Mouse (Mus musculus) erythroblast, adult 5-6 weeks (primary cell): ENCODE data around the gene Nsmce1. TPM values are rescaled to one million over a fixed set of nuclear protein-coding genes. Genes with fewer than 3 reads are reported as not detected.
A peak's percentile ranks its signal among the peaks of the same experiment; 100 is the strongest.

Experiments
- ATAC-seq: replicated peaks from 2 replicates; pipeline ENCODE4 v1.8.0; 2016; ENCODE audit warnings: moderate number of reproducible peaks, mild to moderate bottlenecking, moderate TSS enrichment, inconsistent platforms; ENCODE audit not compliant: poor library complexity, low FRiP score, severe bottlenecking
- total RNA-seq, 2 experiments: library from RNA; stranded (forward) in 1 of 2; stranded (reverse) in 1 of 2; fragments of 150-400 nt in 1 of 2; fragments of 200-764, 138-1000 nt in 1 of 2; gene quantifications; 2 replicates each; pipeline versions ENCODE4 v1.2.3 to v1.2.4; 2015 to 2017; ENCODE audit warnings: low replicate concordance in 2 of 2

The Nsmce1 gene
- total RNA-seq, 2 experiments from 2014 or later = 18.6 to 24.0 TPM

DNA sequence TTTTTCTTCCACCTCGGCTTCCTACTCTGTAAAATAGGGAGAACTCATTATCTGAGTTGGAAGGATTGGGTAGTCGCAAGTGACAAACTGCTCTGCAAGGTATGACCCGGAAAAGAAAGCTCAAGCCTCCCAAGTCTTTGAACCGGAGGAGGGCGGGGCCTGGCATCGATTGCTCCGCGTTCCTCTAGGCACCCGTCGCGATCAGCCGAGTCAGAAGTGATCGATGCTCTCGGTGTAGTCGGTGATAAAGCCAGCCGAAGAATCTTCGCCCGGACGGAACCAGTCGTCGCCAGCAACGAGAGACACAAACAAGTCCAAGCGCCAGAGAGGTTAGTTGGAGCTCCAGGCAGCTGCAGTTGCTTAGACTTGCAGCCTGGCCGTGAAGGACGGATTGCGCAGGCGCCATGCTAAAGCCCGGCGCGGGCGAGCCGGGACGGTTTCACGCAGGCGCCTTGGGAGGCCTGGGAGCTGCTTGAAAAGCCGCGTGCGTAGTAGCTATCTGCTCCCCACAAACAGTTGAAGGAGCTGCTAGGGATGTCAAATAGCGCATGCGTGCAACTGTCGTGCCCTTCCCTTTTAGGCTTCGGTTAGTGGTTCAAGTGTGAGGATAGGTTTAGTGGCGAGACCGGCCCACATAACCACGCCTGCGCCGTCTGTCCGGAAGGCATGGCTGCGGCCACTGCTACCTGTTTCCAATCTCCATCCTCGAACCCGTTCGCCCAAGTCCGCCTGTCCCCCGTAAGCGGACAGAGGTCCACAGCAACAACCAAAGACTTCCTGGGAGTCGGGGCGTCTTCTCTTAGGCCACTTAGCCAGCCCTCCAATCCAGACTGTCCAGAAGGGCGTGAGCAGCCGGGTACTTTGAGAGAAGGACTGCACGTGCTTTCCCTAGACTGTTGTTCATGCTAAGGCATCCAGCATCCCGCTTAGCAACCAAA is 46.7 kb downstream of the Nsmce1 start, which contains the start of gene Kdm8:
TSS of gene Kdm8 (plus strand) at position 213 of the 938 bp plus-strand sequence.
- ATAC-seq = peak; percentile 91

DNA sequence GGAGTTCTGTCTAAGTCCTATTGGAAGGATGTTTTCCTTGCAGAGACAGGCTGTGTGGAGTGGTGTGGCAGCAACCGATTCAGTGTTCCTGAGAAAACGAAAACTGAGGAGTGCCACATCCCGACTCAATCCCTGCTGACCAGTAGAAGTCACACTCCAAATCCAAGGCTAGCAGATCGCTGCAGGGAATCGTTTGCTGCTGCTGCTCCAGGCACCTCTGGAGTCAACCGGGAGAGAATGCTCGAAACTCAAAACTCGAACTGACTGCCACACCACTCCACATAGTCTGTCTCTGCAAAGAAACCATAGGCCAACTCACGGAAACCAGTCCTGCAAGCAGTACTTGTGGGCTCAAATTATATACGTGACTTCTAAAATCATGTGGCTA is 47.3 kb downstream of the Nsmce1 start:
- peak; percentile 45 for ATAC-seq

DNA sequence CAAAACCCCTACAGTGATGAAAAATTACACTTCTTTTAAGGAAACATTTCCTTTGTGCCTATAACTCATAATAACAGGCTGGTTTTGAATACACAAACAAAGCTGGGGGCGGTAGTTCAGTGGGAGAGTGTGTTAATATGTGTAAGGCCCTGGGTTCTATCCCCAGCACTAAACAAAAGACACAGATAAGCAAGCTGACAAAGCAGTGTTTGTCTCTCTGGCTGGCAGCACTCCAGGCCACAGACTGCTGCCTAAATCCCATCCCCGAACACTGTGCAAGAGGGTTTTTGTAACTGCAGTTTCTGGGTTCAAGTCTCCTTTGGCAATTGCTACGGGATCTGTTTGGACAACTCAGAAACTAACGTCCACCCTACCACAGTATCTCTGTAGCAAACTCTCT is 49.1 kb downstream of the Nsmce1 start:
- ATAC-seq = no peak

DNA sequence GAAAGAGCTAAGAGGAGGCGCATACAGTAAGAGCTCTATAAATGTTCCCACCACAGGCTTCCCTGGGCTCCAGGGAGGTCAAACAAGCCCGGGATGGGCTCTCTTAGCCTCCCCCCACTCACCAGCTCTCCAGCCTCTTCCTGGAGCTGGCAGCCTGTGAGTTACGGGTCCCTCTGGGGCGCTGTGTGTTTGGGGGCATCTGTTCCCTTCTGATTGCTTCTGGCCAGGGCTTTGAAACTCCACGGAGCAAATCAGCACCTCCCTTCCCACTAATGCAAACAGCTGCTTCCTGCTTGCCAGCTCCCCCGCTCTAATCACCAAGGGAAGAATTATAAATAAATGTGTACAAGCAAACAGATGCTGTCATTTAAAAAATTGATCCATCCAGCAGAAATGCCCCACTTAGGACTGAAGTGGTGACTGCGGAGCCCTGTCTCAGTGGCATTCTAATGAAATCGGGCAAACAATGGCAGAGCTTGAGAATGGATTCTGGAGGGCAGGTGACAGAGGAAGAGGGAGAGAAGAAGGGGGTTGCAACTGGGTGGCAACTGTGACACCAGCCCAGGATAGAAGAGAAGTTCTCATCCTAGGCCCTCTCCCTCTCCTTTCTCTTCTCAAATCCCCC is 56.6 kb downstream of the Nsmce1 start:
- ATAC-seq = no peak

DNA sequence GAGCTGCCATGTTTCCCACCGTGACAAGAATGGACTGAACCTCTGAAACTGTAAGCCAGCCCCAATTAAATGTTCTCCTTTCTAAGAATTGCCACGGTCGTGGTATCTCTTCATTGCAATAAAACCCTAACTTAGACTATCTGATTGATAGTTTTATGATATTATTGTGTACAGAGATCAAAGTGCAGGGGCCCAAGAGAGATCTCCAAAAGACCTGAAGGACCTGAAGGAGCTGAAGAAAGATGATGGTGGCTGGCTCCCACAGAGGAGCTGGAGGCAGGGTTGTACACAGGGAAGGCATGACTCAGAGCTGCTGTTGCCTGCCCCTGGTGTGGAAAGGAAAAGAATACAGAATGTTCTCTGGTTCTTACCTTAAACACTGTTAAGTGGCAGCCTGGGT is 57.5 kb downstream of the Nsmce1 start:
- ATAC-seq = no peak

DNA sequence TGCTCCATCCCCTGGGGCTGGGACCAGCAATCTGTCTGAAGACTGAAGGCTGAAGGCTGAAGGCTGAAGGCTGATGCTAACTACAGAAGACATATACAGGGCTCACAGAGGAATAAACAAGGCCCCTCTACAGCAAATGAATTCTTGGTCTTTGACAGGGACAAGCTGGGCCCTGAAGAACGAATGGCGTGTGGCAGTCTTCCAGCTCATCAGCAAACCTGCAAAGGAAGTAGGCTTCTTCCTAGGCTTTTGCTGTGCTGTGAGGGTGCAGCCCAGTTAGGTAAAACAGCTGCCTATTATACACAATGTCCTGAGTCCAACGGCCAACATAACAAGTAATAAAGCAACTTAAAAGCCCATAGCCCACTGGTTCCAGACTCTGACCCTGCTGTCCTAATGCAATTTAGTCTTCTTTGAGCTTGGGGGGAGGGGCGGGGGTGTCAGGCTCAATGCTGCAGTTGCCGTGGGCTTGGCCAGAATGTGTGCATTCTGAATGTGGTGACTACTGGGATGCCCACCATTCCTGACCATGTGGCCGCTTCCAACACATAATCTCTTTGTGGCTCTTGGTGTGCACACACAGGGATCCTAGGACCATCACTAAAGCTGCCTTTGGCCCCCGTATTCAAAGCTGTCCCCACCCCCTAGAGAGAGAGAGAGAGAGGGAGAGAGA is 61.1 kb downstream of the Nsmce1 start:
- no peak for ATAC-seq

DNA sequence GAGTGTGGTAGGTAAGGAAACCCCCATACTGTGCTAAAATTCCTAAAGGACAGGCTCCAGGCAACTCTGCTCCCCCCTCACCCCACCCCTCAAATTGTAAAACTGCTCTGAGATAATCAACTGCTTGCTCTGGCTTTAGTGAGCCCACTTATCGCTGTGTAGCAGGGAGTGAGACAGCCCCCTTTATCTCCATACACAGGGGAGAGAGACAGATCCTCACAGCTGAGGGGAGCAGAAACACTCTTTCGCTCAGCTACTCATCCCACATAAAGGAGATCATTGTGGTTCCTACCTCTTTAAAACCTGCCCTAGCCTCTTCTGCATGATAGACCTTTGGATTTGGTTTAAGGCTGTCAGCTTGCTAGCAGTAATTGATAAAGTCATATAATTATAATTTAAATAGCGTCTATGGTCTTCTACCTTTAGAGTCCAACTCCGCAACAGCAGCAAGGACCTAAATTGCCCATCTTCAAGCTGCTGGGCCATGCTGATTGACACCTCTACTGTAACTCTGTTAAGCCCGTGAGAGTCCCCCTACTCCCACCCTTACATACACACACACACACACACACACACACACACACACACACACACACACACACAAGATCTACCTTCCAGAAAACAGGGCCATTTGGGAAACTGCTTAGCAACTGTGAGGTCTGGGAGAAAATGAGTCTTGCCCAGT is 62.4 kb downstream of the Nsmce1 start:
- ATAC-seq = peak; percentile 90

DNA sequence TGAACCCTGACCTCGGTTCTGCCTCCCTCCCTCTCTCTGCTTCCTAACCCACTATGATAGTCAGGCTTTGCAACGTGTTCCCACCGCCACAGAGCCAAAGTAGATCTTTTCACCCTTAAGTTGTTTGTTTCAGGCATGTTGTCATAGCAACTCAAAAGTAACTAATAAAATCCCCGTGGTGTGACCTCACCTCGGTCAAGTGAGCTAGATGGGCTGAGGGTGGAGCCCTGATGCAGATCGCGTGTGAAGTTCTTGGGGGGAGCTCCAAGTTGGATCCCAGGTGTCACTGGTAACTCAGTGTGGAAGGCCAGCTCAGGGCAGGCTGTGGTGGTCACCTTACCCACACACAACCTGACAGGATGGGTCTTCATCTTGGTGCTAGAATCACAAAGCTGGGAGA is 63.0 kb downstream of the Nsmce1 start:
- ATAC-seq = peak; percentile 62

DNA sequence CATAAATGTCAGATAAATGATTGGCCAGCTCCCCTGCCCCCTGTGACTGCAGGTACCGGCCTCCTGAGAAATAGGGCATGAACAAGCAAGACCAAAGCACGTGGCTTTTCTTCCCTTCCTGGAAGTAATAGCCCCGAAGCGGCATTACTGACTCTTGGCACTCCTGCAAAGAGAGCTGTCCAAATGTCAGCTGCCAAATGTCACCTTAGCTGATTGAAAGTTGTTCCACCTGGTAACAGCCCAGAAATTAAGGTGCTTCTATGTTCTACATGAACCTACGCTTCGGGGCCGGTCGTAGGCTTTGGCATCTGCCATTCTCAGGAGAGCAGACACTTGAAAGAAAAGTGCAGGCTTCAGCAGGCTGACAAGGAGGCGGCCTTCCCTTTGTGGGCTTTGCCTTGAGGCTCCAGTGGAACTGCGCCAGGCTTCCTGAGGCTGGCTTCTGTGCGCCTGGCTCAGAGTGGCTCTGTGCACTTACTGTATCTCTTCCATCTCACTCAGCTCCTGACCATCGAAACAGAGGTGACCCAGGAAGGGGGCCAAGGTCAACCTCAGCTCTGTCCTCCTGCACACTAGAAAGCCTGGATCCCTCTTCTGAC is 63.8 kb downstream of the Nsmce1 start:
- no peak for ATAC-seq

DNA sequence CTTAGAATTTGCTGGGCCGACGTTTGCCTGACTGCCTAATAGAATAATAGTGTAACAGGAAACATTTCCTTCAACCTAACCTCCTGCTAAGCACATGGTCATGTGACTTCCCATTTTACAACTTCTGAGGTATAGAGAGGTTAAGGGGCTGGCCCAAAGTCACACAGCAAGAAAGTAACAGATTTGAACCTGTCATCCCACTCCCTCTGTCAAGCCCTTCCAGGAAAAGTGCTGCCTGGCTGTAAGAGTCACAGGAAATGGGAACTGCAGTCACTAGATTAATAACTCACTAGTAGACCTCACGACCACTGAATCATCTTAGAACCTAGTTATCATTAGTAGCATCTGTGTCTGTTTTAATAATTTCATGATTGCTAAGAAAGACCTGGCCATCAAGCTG is 68.3 kb downstream of the Nsmce1 start:
- ATAC-seq = no peak

DNA sequence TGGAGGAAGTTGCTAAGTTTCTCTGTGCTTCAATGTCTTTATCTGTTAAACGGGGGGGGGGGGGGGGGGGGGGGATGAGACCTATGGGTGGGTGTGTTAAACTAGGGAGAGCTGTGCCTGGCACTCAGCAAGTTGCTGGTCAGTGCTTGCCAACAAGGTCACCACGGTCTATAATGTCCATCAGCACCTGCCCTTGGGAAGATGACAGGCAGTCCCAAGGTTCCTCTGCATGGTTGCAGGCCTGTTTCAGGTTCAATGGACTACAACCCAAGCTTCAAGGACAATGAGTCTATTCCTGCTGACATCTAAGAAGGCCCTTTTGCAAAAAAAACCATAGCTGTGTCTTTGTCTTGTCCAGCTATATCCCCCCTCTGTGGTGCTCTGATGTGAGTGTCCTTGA is 69.5 kb downstream of the Nsmce1 start:
- ATAC-seq = no peak

DNA sequence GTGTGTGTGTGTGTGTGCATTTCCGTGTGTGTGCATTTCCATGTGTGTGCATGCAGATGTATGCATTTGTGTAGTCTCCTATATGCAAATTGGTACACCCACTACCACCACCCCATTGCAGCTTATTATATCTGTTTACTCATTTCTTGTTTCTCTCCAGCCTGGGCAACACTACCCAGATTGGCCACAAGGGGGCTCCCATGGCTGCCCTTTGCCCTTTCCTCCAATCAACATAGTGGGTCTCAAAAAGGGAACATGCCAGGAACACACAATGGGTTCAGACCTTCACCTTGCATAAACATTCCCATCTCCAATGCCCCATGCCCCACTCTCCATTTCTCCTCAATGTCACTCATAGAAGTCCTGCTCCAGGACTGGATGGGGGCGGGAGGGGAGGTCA is 71.2 kb downstream of the Nsmce1 start:
- ATAC-seq = peak; percentile 73

DNA sequence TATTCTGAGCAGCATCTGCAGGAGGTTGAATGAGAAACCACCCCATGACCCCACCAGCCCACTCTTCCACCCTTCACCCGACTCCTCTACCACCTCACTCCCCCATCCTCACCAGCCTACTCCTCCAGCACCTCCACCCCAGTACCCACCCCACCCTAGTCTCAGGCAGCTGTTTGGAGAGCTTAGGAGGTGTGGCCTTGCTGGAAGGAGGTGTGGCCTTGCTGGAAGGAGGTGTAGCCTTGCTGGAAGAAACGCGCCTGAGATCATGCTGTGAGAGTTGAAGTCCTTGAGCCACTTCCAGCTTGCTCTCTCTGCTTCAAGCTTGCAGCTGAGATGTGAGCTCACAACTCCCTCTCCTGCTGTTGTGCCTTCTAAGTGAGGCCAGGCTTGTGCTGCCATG is 73.0 kb downstream of the Nsmce1 start:
- ATAC-seq = 0 out of 2 replicates have a peak, but pooled peaks have one; percentile 46

Other genes with a start within 250 kb of the Nsmce1 start
- 6.7 TPM in 1 of 2 replicates, not detected in the other for gene Kdm8, start 46.9 kb downstream of the Nsmce1 start, total RNA-seq (2015; ENCODE audit: low replicate concordance)
- 1.3 and 1.8 TPM in 2 replicates for gene Kdm8, start 46.9 kb downstream of the Nsmce1 start, total RNA-seq (2017; ENCODE audit: low replicate concordance)
- 1.3 and 6.1 TPM in 2 replicates for gene Il4ra, start 60.5 kb upstream of the Nsmce1 start, total RNA-seq (2015; ENCODE audit: low replicate concordance)
- gene Il4ra, start 60.5 kb upstream of the Nsmce1 start, total RNA-seq (2017; ENCODE audit: low replicate concordance) = 4.0 and 6.1 TPM in 2 replicates
- gene Il21r, start 111.8 kb upstream of the Nsmce1 start, total RNA-seq (2015; ENCODE audit: low replicate concordance) = 1.3 TPM in 2 replicates
- 0.42 and 0.43 TPM in 2 replicates for gene Il21r, start 111.8 kb upstream of the Nsmce1 start, total RNA-seq (2017; ENCODE audit: low replicate concordance)
- 5.2 and 10.2 TPM in 2 replicates for gene Gtf3c1, start 216.2 kb upstream of the Nsmce1 start, total RNA-seq (2015; ENCODE audit: low replicate concordance)
- gene Gtf3c1, start 216.2 kb upstream of the Nsmce1 start, total RNA-seq (2017; ENCODE audit: low replicate concordance) = 8.9 and 15.8 TPM in 2 replicates
- gene D430042O09Rik, start 216.3 kb upstream of the Nsmce1 start, total RNA-seq (2015; ENCODE audit: low replicate concordance) = 1.7 and 1.9 TPM in 2 replicates
- gene D430042O09Rik, start 216.3 kb upstream of the Nsmce1 start, total RNA-seq (2017; ENCODE audit: low replicate concordance) = 4.0 and 4.1 TPM in 2 replicates